Mouse (Mus musculus) activated CD4-positive, CD25-positive, alpha-beta regulatory T cell, adult 4 months (primary cell): Measurements from ENCODE around the gene Bap1. TPM values are rescaled to one million over a fixed set of nuclear protein-coding genes. Genes with fewer than 3 reads are reported as not detected.

Source experiments
- ATAC-seq: one replicate; pipeline ENCODE4 v1.8.0; 2017
- polyA plus RNA-seq, 2 experiments: library from polyadenylated mRNA; unstranded; fragments of 100-300 nt; shearing (Covaris generic); gene quantifications; one replicate each; pipeline ENCODE4 v1.2.1; 2017

Gene Bap1
- polyA plus RNA-seq: 10 to 100 TPM; 21.1 to 25.4 TPM

GRCm38 (mm10) chr14:31251084-31251604, at the start of gene Bap1, which contains the start of gene Phf7:
Bap1 (plus strand) TSS chr14:31251450.
Phf7 (minus strand) TSS chr14:31251317.
- peak; percentile 76 for ATAC-seq

GRCm38 (mm10) chr14:31204844-31205243, 46.4 kb upstream of the Bap1 start:
- ATAC-seq: no peak

- no peak for ATAC-seq
Measured at GRCm38 (mm10) chr14:31205244-31205561, 46.0 kb upstream of the Bap1 start.

- peak; percentile 40 for ATAC-seq
Measured at GRCm38 (mm10) chr14:31205562-31206467, 45.4 kb upstream of the Bap1 start.

GRCm38 (mm10) chr14:31206472-31206981, 44.7 kb upstream of the Bap1 start:
- peak; percentile 54 for ATAC-seq

GRCm38 (mm10) chr14:31207070-31207830, 44.0 kb upstream of the Bap1 start:
- peak; percentile 49 for ATAC-seq

GRCm38 (mm10) chr14:31208084-31208483, 43.2 kb upstream of the Bap1 start, which contains the start of gene Tnnc1:
Tnnc1 (plus strand) TSS chr14:31208312.
- no peak for ATAC-seq

GRCm38 (mm10) chr14:31209133-31209557, 42.1 kb upstream of the Bap1 start:
- no peak for ATAC-seq

- no peak for ATAC-seq
Measured at GRCm38 (mm10) chr14:31211854-31212253, 39.4 kb upstream of the Bap1 start.

- ATAC-seq: no peak
Measured at GRCm38 (mm10) chr14:31212499-31212898, 38.8 kb upstream of the Bap1 start.

GRCm38 (mm10) chr14:31213868-31214267, 37.4 kb upstream of the Bap1 start:
- no peak for ATAC-seq

- no peak for ATAC-seq
Measured at GRCm38 (mm10) chr14:31214684-31215083, 36.6 kb upstream of the Bap1 start.

- peak; percentile 87 for ATAC-seq
Measured at GRCm38 (mm10) chr14:31215157-31216002, 35.9 kb upstream of the Bap1 start.

GRCm38 (mm10) chr14:31216846-31217245, 34.4 kb upstream of the Bap1 start, which contains the start of gene Nisch:
Nisch (minus strand) TSS chr14:31216946.
- no peak for ATAC-seq

- no peak for ATAC-seq
Measured at GRCm38 (mm10) chr14:31217666-31218065, 33.6 kb upstream of the Bap1 start, which contains the start of gene Sema3g. Sema3g (plus strand) TSS chr14:31217860.

- no peak for ATAC-seq
Measured at GRCm38 (mm10) chr14:31226978-31227377, 24.3 kb upstream of the Bap1 start.

- no peak for ATAC-seq
Measured at GRCm38 (mm10) chr14:31228234-31228633, 23.0 kb upstream of the Bap1 start.

- ATAC-seq: no peak
Measured at GRCm38 (mm10) chr14:31230442-31230841, 20.8 kb upstream of the Bap1 start.

- no peak for ATAC-seq
Measured at GRCm38 (mm10) chr14:31232404-31233069, 18.7 kb upstream of the Bap1 start.

- no peak for ATAC-seq
Measured at GRCm38 (mm10) chr14:31233070-31233995, 17.9 kb upstream of the Bap1 start.
